Mouse (Mus musculus) kidney, embryonic 14.5 days (tissue): ENCODE data around the gene Ier5. TPM values are rescaled to one million over a fixed set of nuclear protein-coding genes. Genes with fewer than 3 reads are reported as not detected.

ENCODE experiments used
- ATAC-seq: fragments of 200-750 bp; cut with Nextera tagmentation; 2 replicates; pipeline ENCODE4 v1.8.0; 2017; ENCODE audit warnings: moderate number of reproducible peaks, mild to moderate bottlenecking, moderate TSS enrichment, moderate library complexity; ENCODE audit not compliant: low FRiP score, low TSS enrichment
- H3K27ac ChIP-seq: fragments of 300-500 bp; sonication (generic); 2 replicates; pipeline ENCODE4 v1.5.1; 2014; ENCODE audit warnings: low read depth, mild to moderate bottlenecking, low read length, moderate library complexity, mixed read lengths
- H3K27me3 ChIP-seq: fragments of 300-500 bp; sonication (generic); 2 replicates; pipeline ENCODE4 v1.6.1; 2014; ENCODE audit warnings: mild to moderate bottlenecking, low read length; ENCODE audit not compliant: control insufficient read depth, insufficient read depth
- H3K36me3 ChIP-seq: fragments of 300-500 bp; sonication (generic); 2 replicates; pipeline ENCODE4 v1.6.1; 2014; ENCODE audit warnings: low read length, mixed read lengths; ENCODE audit not compliant: control insufficient read depth, insufficient read depth
- H3K4me1 ChIP-seq: fragments of 300-500 bp; sonication (generic); 2 replicates; pipeline ENCODE4 v1.6.1; 2014; ENCODE audit warnings: low read length, mixed read lengths; ENCODE audit not compliant: control insufficient read depth, insufficient read depth
- H3K4me2 ChIP-seq: fragments of 300-500 bp; sonication (generic); replicated peaks from 2 replicates; pipeline ENCODE4 v1.6.1; 2014; ENCODE audit warnings: low read depth, mild to moderate bottlenecking, low read length
- H3K4me3 ChIP-seq: fragments of 300-500 bp; sonication (generic); 2 replicates; pipeline ENCODE4 v1.5.1; 2014; ENCODE audit warnings: mild to moderate bottlenecking, low read length
- H3K9ac ChIP-seq: fragments of 300-500 bp; sonication (generic); 2 replicates; pipeline ENCODE4 v1.6.1; 2014; ENCODE audit warnings: low read depth, mild to moderate bottlenecking, low read length, moderate library complexity
- H3K9me3 ChIP-seq: fragments of 300-500 bp; sonication (generic); 2 replicates; pipeline ENCODE4 v1.6.1; 2016; ENCODE audit warnings: low read length; ENCODE audit not compliant: control insufficient read depth
- WGBS: fragments of 180-500 bp; shearing (Covaris S2); extraction: QIAGEN DNeasy Blood & Tissue Kit; methylation state at CpG from one replicate; pipeline ENCODE4 v1.1.7; 2014; 5-methylcytosine and 5-hydroxymethylcytosine counted together
- polyA plus RNA-seq: library from polyadenylated mRNA; unstranded; fragments of >200 nt; fragmentation: Nextera tagmentation; extraction: Ambion mirVana; gene quantifications from 2 replicates; pipeline ENCODE4 v1.2.1, GENCODE M21; 2014

The Ier5 gene
- polyA plus RNA-seq, 1 experiment from 2014 or later, result 13.1 TPM

GRCm38 (mm10) chr1:155088046-155088445 lies 11.4 kb downstream of the Ier5 start:
- H3K4me2 ChIP-seq, result no peak overlapping the region
- WGBS, result 90% methylated on average over 4 of the region's 4 CpGs
- H3K27ac ChIP-seq, result no peak overlapping the region

GRCm38 (mm10) chr1:155086893-155087292 lies 12.5 kb downstream of the Ier5 start:
- H3K9me3 ChIP-seq, result no peaks in the 10 kb centered on the region
- no peaks in the 10 kb centered on the region for H3K27me3 ChIP-seq
- H3K9ac ChIP-seq, result no peak overlapping the region; the same call in 1 of the 2 replicates
- H3K27ac ChIP-seq, result no peak overlapping the region
- no peak overlapping the region for H3K4me3 ChIP-seq
- 11% methylated on average over 4 of the region's 4 CpGs for WGBS
- H3K4me2 ChIP-seq, result no peak overlapping the region
- ATAC-seq, result no peak
- H3K36me3 ChIP-seq, result no peaks in the 10 kb centered on the region
- H3K4me1 ChIP-seq, result peaks cover 37% of the 10 kb centered on the region

More at GRCm38 (mm10) chr1:155088046-155088445, 11.4 kb downstream of the Ier5 start:
- no peaks in the 10 kb centered on the region for H3K27me3 ChIP-seq
- peaks cover 39% of the 10 kb centered on the region for H3K4me1 ChIP-seq
- H3K9ac ChIP-seq, result no peak overlapping the region
- no peak for ATAC-seq
- no peak overlapping the region for H3K4me3 ChIP-seq
- no peaks in the 10 kb centered on the region for H3K9me3 ChIP-seq
- no peaks in the 10 kb centered on the region for H3K36me3 ChIP-seq

- no peak for ATAC-seq
- H3K9me3 ChIP-seq, result no peaks in the 10 kb centered on the region
- H3K27me3 ChIP-seq, result no peaks in the 10 kb centered on the region
- H3K4me1 ChIP-seq, result peaks cover 37% of the 10 kb centered on the region
- no peak overlapping the region for H3K4me2 ChIP-seq
- H3K9ac ChIP-seq, result no peak overlapping the region; the same call in 1 of the 2 replicates
- H3K4me3 ChIP-seq, result no peak overlapping the region
- no peaks in the 10 kb centered on the region for H3K36me3 ChIP-seq
- H3K27ac ChIP-seq, result no peak overlapping the region
- WGBS, result 22% methylated on average over 7 of the region's 7 CpGs
Measured at GRCm38 (mm10) chr1:155086416-155086815, 13.0 kb downstream of the Ier5 start.

- no peak for ATAC-seq
- Histone ChIP-seq H3K27ac (peak overlapping the region; percentile 91; the same call in 1 of the 2 replicates), H3K4me3 (no peak overlapping the region), H3K9ac (no peak overlapping the region), H3K4me2 (no peak overlapping the region), H3K9me3 (no peaks in the 10 kb centered on the region), H3K4me1 (peaks cover 37% of the 10 kb centered on the region), H3K27me3 (no peaks in the 10 kb centered on the region), H3K36me3 (no peaks in the 10 kb centered on the region)
- WGBS, result 55% methylated on average over 8 of the region's 8 CpGs
Measured at GRCm38 (mm10) chr1:155084839-155085238, 14.6 kb downstream of the Ier5 start.

GRCm38 (mm10) chr1:155083271-155084265 lies 15.9 kb downstream of the Ier5 start:
- Histone ChIP-seq H3K27ac (peak overlapping the region; percentile 91), H3K9ac (peak overlapping the region; percentile 71), H3K27me3 (no peaks in the 10 kb centered on the region), H3K36me3 (no peaks in the 10 kb centered on the region), H3K4me1 (peaks cover 41% of the 10 kb centered on the region), H3K9me3 (no peaks in the 10 kb centered on the region), H3K4me2 (peak overlapping the region; percentile 62), H3K4me3 (peak overlapping the region; percentile 38)
- WGBS, result under 1% methylated on average over 54 of the region's 77 CpGs
- ATAC-seq, result peak; percentile 94

- Histone ChIP-seq H3K4me1 (peaks cover 48% of the 10 kb centered on the region), H3K9ac (peak overlapping the region; percentile 71), H3K27me3 (no peaks in the 10 kb centered on the region), H3K9me3 (no peaks in the 10 kb centered on the region), H3K27ac (peak overlapping the region; percentile 91), H3K4me2 (peak overlapping the region; percentile 62), H3K36me3 (no peaks in the 10 kb centered on the region), H3K4me3 (peak overlapping the region; percentile 38)
- no peak for ATAC-seq
- WGBS, result under 1% methylated on average over 17 of the region's 18 CpGs
Measured at GRCm38 (mm10) chr1:155082965-155083268, 16.5 kb downstream of the Ier5 start.

- H3K27ac ChIP-seq, result peak overlapping the region; percentile 91
- WGBS, result 14% methylated on average over 11 of the region's 11 CpGs
- H3K36me3 ChIP-seq, result no peaks in the 10 kb centered on the region
- peaks cover 53% of the 10 kb centered on the region for H3K4me1 ChIP-seq
- peak overlapping the region; percentile 71 for H3K9ac ChIP-seq
- no peak for ATAC-seq
- H3K27me3 ChIP-seq, result no peaks in the 10 kb centered on the region
- H3K4me3 ChIP-seq, result peak overlapping the region; percentile 38
- H3K9me3 ChIP-seq, result no peaks in the 10 kb centered on the region
- H3K4me2 ChIP-seq, result peak overlapping the region; percentile 62
Measured at GRCm38 (mm10) chr1:155082158-155082964, 17.1 kb downstream of the Ier5 start.

GRCm38 (mm10) chr1:155077675-155078074 lies 21.8 kb downstream of the Ier5 start:
- peak overlapping the region; percentile 24; the same call in 1 of the 2 replicates for H3K27ac ChIP-seq
- ATAC-seq, result peak; percentile 37
- WGBS, result 50% methylated on average over 3 of the region's 3 CpGs

More at GRCm38 (mm10) chr1:155077675-155078074, 21.8 kb downstream of the Ier5 start:
- H3K9ac ChIP-seq, result no peak overlapping the region
- H3K9me3 ChIP-seq, result no peaks in the 10 kb centered on the region
- no peak overlapping the region for H3K4me2 ChIP-seq
- H3K36me3 ChIP-seq, result no peaks in the 10 kb centered on the region
- H3K27me3 ChIP-seq, result no peaks in the 10 kb centered on the region
- peaks cover 42% of the 10 kb centered on the region for H3K4me1 ChIP-seq
- H3K4me3 ChIP-seq, result no peak overlapping the region
